In genomic region chr11:24115017-24115752, GRCm38 (mm10) we compare ENCODE assay signal across 29 mouse cellular contexts. TPM values are rescaled to one million over a fixed set of nuclear protein-coding genes. Genes with fewer than 3 reads are reported as not detected.
A peak's percentile ranks its signal among the peaks of the same experiment; 100 is the strongest.
DNase-seq lines count a peak whose midpoint lies in the region; ATAC-seq lines count a peak whose summit lies in the region.
"Had no signal": no experiment of that assay in that cellular context is flagged by ENCODE, and none has a peak within 500 bp of the region (broad histone marks: within the 10 kb centered on the region; RNA-seq: fewer than 3 reads in every experiment).

No protein-coding gene starts in this region.

- intact Hi-C loops in heart, postnatal 36 days (cut with DNase I) = no loop called here

- H3K27ac ChIP-seq in kidney, embryonic 15.5 days = 0 out of 2 replicates have a peak overlapping the region, but pooled peaks have one; percentile 13
- H3K27ac ChIP-seq: gastrocnemius, adult 2 months; hindbrain, embryonic 14.5 days; stomach, embryonic 15.5 days had no signal

- no peak overlapping the region for H3K4me2 ChIP-seq in kidney, embryonic 15.5 days
- H3K4me2 ChIP-seq: embryonic facial prominence, embryonic 13.5 days; hindbrain, embryonic 14.5 days; stomach, embryonic 15.5 days had no signal

- H3K27me3 ChIP-seq in kidney, embryonic 15.5 days = no peaks in the 10 kb centered on the region
- H3K27me3 ChIP-seq: embryonic facial prominence, embryonic 13.5 days; stomach, embryonic 15.5 days had no signal

- H3K9me3 ChIP-seq in kidney, embryonic 15.5 days (replicated peaks) = no peaks in the 10 kb centered on the region
- H3K9me3 ChIP-seq: embryonic facial prominence, embryonic 13.5 days; G1E; stomach, embryonic 15.5 days had no signal

- WGBS in kidney, embryonic 15.5 days = 74% methylated on average over 12 of the region's 12 CpGs

- H3K4me3 ChIP-seq in kidney, embryonic 15.5 days (replicated peaks) = no peak overlapping the region
- H3K4me3 ChIP-seq: embryonic facial prominence, embryonic 13.5 days; gastrocnemius, adult 2 months; stomach, embryonic 15.5 days had no signal

- H3K9ac ChIP-seq in kidney, embryonic 15.5 days = no peak overlapping the region
- H3K9ac ChIP-seq: embryonic facial prominence, embryonic 13.5 days; hindbrain, embryonic 14.5 days; stomach, embryonic 15.5 days had no signal

- H3K4me1 ChIP-seq in kidney, embryonic 15.5 days = peaks cover 2% of the 10 kb centered on the region; the same call in 1 of the 2 replicates

- no peaks in the 10 kb centered on the region for H3K36me3 ChIP-seq in kidney, embryonic 15.5 days
- H3K36me3 ChIP-seq: stomach, embryonic 15.5 days had no signal

- no peak for ATAC-seq in kidney, embryonic 15.5 days (replicated peaks; ENCODE audit: low FRiP score)
- ATAC-seq in erythroblast, adult 5-6 weeks (replicated peaks; ENCODE audit: low FRiP score, poor library complexity, severe bottlenecking) = peak; percentile 30; the same call in 1 of the 2 replicates
- ATAC-seq: activated CD4-positive, CD25-positive, alpha-beta regulatory T cell, adult 4 months had no signal

- DNase-seq in heart, adult 11 months = peak; percentile 77
- no peak for DNase-seq in heart, postnatal 36 days
- DNase-seq in kidney, postnatal 10 days = no peak
- peak; percentile 46 for DNase-seq in heart, postnatal 4 days
- no peak for DNase-seq in retina, embryonic 14.5 days (ENCODE audit: low spot score)
- DNase-seq in lung, postnatal 36 days = no peak
- DNase-seq: adrenal gland, postnatal 25 days; cerebellum, adult 11 months; cerebellum, postnatal 10 days; gastrocnemius, adult 2 months; kidney, adult 9 months; layer of hippocampus, postnatal 36 days; left cerebral cortex, postnatal 4 days; lung, postnatal 14 days; right cerebral cortex, postnatal 25 days had no signal

RNA-seq across cellular contexts. Expression of gene Bcl11a, which starts 37.3 kb away (rescaled TPM):
- 1 to 10 TPM; 4.5 to 5.0 TPM for total RNA-seq in heart, postnatal 36 days (2021)
- polyA plus RNA-seq in kidney, embryonic 15.5 days (2015; fragmentation: Nextera tagmentation; extraction: Ambion mirVana) = 2.9 and 3.6 TPM in 2 replicates
- total RNA-seq in erythroblast, adult 5-6 weeks (2015; ENCODE audit: low replicate concordance) = 11.1 and 25.5 TPM in 2 replicates
- total RNA-seq in erythroblast, adult 5-6 weeks (2017; ENCODE audit: low replicate concordance) = 4.9 and 10.2 TPM in 2 replicates
- total RNA-seq in heart, postnatal 4 days (2021) = 10 to 100 TPM in 1 of 2 experiments, 1 to 10 TPM in 1; 8.4 to 10.3 TPM
- total RNA-seq: gastrocnemius, adult 2 months had no signal

RNA-seq across cellular contexts. Expression of gene A830031A19Rik, which starts 40.3 kb away (rescaled TPM):
- not detected for total RNA-seq in heart, postnatal 36 days (2021)
- polyA plus RNA-seq in kidney, embryonic 15.5 days (2015; fragmentation: Nextera tagmentation; extraction: Ambion mirVana) = not detected in 2 replicates
- not detected in 2 replicates for total RNA-seq in erythroblast, adult 5-6 weeks (2015; ENCODE audit: low replicate concordance)
- 4.0 TPM in 1 of 2 replicates, not detected in the other for total RNA-seq in erythroblast, adult 5-6 weeks (2017; ENCODE audit: low replicate concordance)
- not detected for total RNA-seq in heart, postnatal 4 days (2021)
- total RNA-seq: adrenal gland, postnatal 25 days; gastrocnemius, adult 2 months; liver, adult 2 months; midbrain, postnatal 0 days; neutrophil, adult 5-6 weeks had no signal
- polyA plus RNA-seq: activated CD4-positive, CD25-positive, alpha-beta regulatory T cell, adult 4 months; embryonic facial prominence, embryonic 13.5 days; forebrain, embryonic 11.5 days; G1E; gonadal fat pad, adult 2 months; hindbrain, embryonic 14.5 days; intestine, embryonic 14.5 days; liver, adult 2 months; midbrain, postnatal 0 days; spleen, adult 2 months; stomach, embryonic 15.5 days had no signal

Comparison
In these comparisons a context has a peak if more than half of its experiments do, and no peak if none do; other contexts are left out.
1. DNase-seq: peak in heart, adult 11 months (single experiment) and heart, postnatal 4 days (single experiment); none in heart, postnatal 36 days (0 of 2), kidney, postnatal 10 days (single experiment), retina, embryonic 14.5 days (single experiment) and lung, postnatal 36 days (single experiment).